Mouse (Mus musculus) cortical plate, adult 2 months (tissue): Measurements from ENCODE around the gene Homer2. TPM values are rescaled to one million over a fixed set of nuclear protein-coding genes. Genes with fewer than 3 reads are reported as not detected.

ENCODE experiments used
- H3K27ac ChIP-seq: fragments of 200-500 bp; 2 replicates; pipeline ENCODE4 v1.5.1; 2012; ENCODE audit warnings: low read length, control low read depth, inconsistent platforms; ENCODE audit not compliant: insufficient read depth
- H3K4me1 ChIP-seq: fragments of 200-500 bp; 2 replicates; pipeline ENCODE4 v1.6.1; 2011; ENCODE audit warnings: low read length; ENCODE audit not compliant: control insufficient read depth, insufficient read depth
- H3K4me3 ChIP-seq: fragments of 200-500 bp; 2 replicates; pipeline ENCODE4 v1.5.1; 2011; ENCODE audit warnings: mild to moderate bottlenecking, low read length, control low read depth; ENCODE audit not compliant: insufficient read depth
- CTCF ChIP-seq: fragments of 200-500 bp; IDR thresholded peaks from 2 replicates; pipeline ENCODE4 v1.5.1; 2011; ENCODE audit warnings: mild to moderate bottlenecking, control low read depth, low read length; ENCODE audit not compliant: insufficient read depth; ENCODE audit errors: extremely low read depth
- POLR2A ChIP-seq: fragments of 200-500 bp; IDR thresholded peaks from 2 replicates; pipeline ENCODE4 v1.6.1; 2011; ENCODE audit warnings: mild to moderate bottlenecking, low read length, control low read depth; ENCODE audit not compliant: insufficient read depth; ENCODE audit errors: extremely low read depth
- polyA plus RNA-seq: library from polyadenylated mRNA; depleted of rRNA; stranded (reverse); fragments of >200 nt; gene quantifications from 2 replicates; pipeline ENCODE4 v1.2.3, GENCODE M21; 2012

Gene Homer2
- polyA plus RNA-seq, 1 experiment, result 30.8 TPM

- Histone ChIP-seq H3K4me1 (peaks cover 9% of the 10 kb centered on the region), H3K4me3 (no peak overlapping the region), H3K27ac (no peak overlapping the region)
- no peak for TF ChIP-seq POLR2A
- no peak for TF ChIP-seq CTCF
Observed at GRCm38 (mm10) chr7:81597660-81598059, 109.7 kb downstream of the Homer2 start.

GRCm38 (mm10) chr7:81596086-81596485 lies 111.2 kb downstream of the Homer2 start:
- no peak for TF ChIP-seq CTCF
- no peak for TF ChIP-seq POLR2A
- H3K27ac ChIP-seq, result no peak overlapping the region

GRCm38 (mm10) chr7:81595056-81595455 lies 112.3 kb downstream of the Homer2 start:
- Histone ChIP-seq H3K27ac (no peak overlapping the region), H3K4me3 (no peak overlapping the region), H3K4me1 (peaks cover 8% of the 10 kb centered on the region)
- TF ChIP-seq CTCF, result no peak
- no peak for TF ChIP-seq POLR2A

More at GRCm38 (mm10) chr7:81596086-81596485, 111.2 kb downstream of the Homer2 start:
- H3K4me1 ChIP-seq, result peaks cover 9% of the 10 kb centered on the region
- no peak overlapping the region for H3K4me3 ChIP-seq

- TF ChIP-seq CTCF, result no peak
- no peak for TF ChIP-seq POLR2A
- no peak overlapping the region for H3K27ac ChIP-seq
- H3K4me1 ChIP-seq, result peaks cover 2% of the 10 kb centered on the region; the same call in 1 of the 2 replicates
- H3K4me3 ChIP-seq, result no peak overlapping the region
Observed at GRCm38 (mm10) chr7:81593387-81593786, 113.9 kb downstream of the Homer2 start.

GRCm38 (mm10) chr7:81592686-81593085 lies 114.6 kb downstream of the Homer2 start:
- no peak overlapping the region for H3K27ac ChIP-seq
- H3K4me3 ChIP-seq, result no peak overlapping the region
- TF ChIP-seq POLR2A (no peak), CTCF (no peak)
- peaks cover 2% of the 10 kb centered on the region; the same call in 1 of the 2 replicates for H3K4me1 ChIP-seq

- Histone ChIP-seq H3K4me1 (no peaks in the 10 kb centered on the region), H3K27ac (no peak overlapping the region), H3K4me3 (no peak overlapping the region)
- TF ChIP-seq POLR2A (no peak), CTCF (no peak)
Observed at GRCm38 (mm10) chr7:81587238-81587637, 120.1 kb downstream of the Homer2 start.

- Histone ChIP-seq H3K27ac (no peak overlapping the region), H3K4me3 (no peak overlapping the region), H3K4me1 (no peaks in the 10 kb centered on the region)
- TF ChIP-seq CTCF, result no peak
- no peak for TF ChIP-seq POLR2A
Observed at GRCm38 (mm10) chr7:81585326-81585725, 122.0 kb downstream of the Homer2 start.

GRCm38 (mm10) chr7:81583512-81583911 lies 123.8 kb downstream of the Homer2 start:
- no peak overlapping the region for H3K4me3 ChIP-seq
- H3K27ac ChIP-seq, result no peak overlapping the region
- TF ChIP-seq POLR2A, result no peak
- TF ChIP-seq CTCF, result no peak
- H3K4me1 ChIP-seq, result no peaks in the 10 kb centered on the region

- Histone ChIP-seq H3K27ac (no peak overlapping the region), H3K4me1 (no peaks in the 10 kb centered on the region), H3K4me3 (no peak overlapping the region)
- TF ChIP-seq CTCF (no peak), POLR2A (no peak)
Observed at GRCm38 (mm10) chr7:81579312-81579711, 128.0 kb downstream of the Homer2 start.

- Histone ChIP-seq H3K4me3 (no peak overlapping the region), H3K4me1 (peaks cover 1% of the 10 kb centered on the region; the same call in 1 of the 2 replicates), H3K27ac (no peak overlapping the region)
- TF ChIP-seq CTCF, result no peak
- no peak for TF ChIP-seq POLR2A
Observed at GRCm38 (mm10) chr7:81578413-81578812, 128.9 kb downstream of the Homer2 start.
